Mouse (Mus musculus) lung, adult 2 months (tissue): Measurements from ENCODE around the gene Galk1.

Source experiments
- CTCF ChIP-seq: fragments of 200-500 bp; IDR thresholded peaks from 2 replicates; pipeline ENCODE4 v1.5.1; 2011; ENCODE audit warnings: mild to moderate bottlenecking, low read length, control low read depth; ENCODE audit not compliant: insufficient read depth
- POLR2A ChIP-seq: fragments of 200-500 bp; IDR thresholded peaks from 2 replicates; pipeline ENCODE4 v1.6.1; 2011; ENCODE audit warnings: low read depth, mild to moderate bottlenecking, control low read depth, low read length, borderline replicate concordance; ENCODE audit errors: extremely low read depth

GRCm38 (mm10) chr11:116022256-116022780, 9.8 kb upstream of the Galk1 start:
- TF ChIP-seq CTCF (no peak), POLR2A (no peak)
